Mouse (Mus musculus): ENCODE measurements around the gene 1700012B07Rik.

The 1700012B07Rik gene

DNA sequence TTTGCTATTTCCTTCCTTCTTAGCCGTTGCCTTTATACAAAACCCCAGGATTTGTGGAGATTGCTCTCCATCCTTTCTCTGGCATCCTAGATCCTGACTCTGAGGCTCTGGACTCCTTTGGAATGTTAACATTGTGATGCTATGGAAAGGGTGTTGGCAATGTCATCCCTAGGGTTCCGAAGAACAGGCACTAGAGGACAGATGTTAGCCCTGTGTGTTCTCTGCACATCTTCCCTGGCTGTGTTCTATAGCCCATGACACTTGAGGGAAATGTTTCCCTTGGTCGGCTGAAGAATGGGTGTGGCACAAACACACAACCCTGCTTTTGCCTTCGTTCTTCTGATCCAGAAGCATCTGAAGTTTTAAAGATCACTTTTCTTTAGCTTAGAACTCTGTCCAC lies at the start of gene 1700012B07Rik:
TSS of gene 1700012B07Rik (minus strand) at position 101 of the 400 bp plus-strand sequence.
- no peak for DNase-seq

GRCm38 (mm10) chr11:109876767-109877166 lies 48.9 kb upstream of the 1700012B07Rik start:
- no peak for DNase-seq

GRCm38 (mm10) chr11:109875834-109876233 lies 48.0 kb upstream of the 1700012B07Rik start:
- no peak for DNase-seq

GRCm38 (mm10) chr11:109875525-109875802 lies 47.6 kb upstream of the 1700012B07Rik start:
- no peak for DNase-seq

DNA sequence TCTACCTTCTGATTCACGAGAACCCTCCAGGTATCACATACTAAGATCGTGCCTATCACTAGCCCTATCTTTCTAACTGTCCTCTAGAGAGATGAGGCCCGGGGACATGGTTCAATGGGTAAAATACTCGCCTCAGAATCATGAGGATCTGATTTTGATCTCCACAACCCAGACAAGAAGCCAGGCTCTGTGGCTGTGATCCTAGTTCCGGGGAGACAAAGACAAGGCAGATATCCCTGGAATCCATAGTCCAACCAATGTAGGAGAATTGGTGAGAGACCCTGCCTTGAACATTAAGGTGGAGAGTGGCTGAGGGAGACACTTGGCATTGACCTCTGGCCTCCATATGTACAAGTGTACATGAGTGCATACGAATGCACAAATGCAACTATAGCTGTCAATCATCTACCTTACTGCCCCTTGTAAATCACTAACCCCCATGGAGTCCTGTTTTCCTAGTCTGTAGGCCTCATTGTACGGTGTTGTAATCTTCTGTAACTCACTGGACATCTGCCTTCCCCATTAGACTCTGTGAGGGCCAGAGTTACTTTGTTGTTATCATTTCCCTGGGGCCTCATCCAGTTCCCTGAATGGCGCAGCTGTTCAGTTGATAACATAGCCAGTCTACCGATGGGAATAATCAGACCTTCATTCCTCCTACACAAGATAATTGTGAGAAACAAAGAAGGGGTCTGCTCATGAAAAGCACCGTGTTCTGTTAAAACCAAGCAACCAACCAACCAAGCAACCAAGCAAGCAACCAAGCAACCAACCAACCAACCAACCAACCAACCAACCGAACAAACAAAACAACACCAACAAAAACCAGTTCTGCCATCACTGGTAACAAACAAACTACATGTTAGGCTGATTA lies 47.0 kb upstream of the 1700012B07Rik start:
- no peak for DNase-seq

- DNase-seq: no peak
These were observed 46.2 kb upstream of the 1700012B07Rik start for GRCm38 (mm10) chr11:109873852-109874610.

- DNase-seq: no peak
These were observed 45.4 kb upstream of the 1700012B07Rik start for GRCm38 (mm10) chr11:109873161-109873775.

DNA sequence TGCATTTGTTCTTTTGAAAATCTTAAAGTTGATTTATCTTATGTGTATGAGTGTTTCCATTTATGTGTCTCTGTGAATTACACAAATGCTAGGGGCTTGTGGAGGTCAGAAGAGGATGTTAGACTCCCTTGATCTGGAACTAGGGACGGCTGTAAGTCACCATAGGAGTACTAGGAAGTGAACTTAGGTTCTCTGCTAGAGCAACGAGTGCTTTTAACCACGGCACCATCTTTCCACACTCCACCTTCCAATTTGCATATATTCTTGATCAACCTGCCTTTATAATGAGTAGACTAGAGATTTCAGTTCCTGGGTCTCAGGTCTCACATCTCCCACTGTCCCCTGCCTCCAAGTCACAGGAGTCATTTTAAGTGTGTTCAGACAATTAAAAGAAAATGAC lies 44.8 kb upstream of the 1700012B07Rik start:
- DNase-seq: no peak

- no peak for DNase-seq
These were observed 44.2 kb upstream of the 1700012B07Rik start for GRCm38 (mm10) chr11:109872056-109872455.

DNA sequence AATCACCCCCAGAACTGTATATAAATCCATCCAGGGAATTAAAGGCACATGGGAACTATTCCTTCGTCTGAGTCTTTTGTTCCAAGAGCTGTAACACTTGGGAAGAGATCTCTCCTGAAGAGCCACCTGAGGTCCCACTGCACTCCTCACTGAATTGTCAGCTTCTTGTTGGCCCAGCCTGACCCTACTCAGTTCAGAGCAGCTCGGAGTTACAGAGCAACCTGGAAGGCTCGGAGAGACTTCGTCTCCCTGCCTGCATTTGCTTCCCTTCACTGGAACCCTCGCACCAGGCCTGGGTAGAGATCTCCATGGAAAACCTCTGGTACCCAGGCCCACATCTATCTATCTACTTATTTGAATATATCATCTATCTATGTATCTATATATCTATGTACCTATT lies 40.0 kb upstream of the 1700012B07Rik start:
- no peak for DNase-seq

GRCm38 (mm10) chr11:109866537-109867160 lies 38.8 kb upstream of the 1700012B07Rik start:
- no peak for DNase-seq

GRCm38 (mm10) chr11:109865526-109865925 lies 37.7 kb upstream of the 1700012B07Rik start:
- DNase-seq: no peak

- no peak for DNase-seq
These were observed 36.1 kb upstream of the 1700012B07Rik start for GRCm38 (mm10) chr11:109863951-109864350.

DNA sequence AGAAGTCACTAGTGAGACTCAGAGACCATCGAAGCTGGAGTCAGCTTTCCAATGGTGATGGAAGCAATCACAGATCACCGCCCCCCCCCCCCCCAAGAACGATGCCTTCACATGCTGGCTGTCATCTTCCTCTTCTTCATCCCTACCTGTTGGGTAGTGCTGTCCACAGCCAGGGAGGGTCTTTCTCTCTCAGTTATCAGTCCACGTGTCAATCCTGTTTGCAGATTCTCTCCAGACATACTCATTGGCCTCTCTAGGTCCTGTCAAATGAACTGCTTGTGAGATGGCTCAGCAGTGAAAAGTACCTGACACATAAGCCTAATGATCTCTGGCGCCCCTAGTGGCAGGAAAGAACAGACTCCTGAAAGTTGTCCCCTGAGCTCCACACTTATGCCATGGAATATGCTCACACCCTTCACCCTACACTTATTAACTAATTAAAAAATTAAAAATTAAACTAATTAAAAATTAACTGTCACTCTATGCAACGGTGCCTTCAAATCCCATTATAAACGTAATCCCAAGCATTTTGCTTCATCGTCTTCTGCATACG lies 35.4 kb upstream of the 1700012B07Rik start:
- peak in 1 of 2 experiments; percentile 62 for DNase-seq

DNA sequence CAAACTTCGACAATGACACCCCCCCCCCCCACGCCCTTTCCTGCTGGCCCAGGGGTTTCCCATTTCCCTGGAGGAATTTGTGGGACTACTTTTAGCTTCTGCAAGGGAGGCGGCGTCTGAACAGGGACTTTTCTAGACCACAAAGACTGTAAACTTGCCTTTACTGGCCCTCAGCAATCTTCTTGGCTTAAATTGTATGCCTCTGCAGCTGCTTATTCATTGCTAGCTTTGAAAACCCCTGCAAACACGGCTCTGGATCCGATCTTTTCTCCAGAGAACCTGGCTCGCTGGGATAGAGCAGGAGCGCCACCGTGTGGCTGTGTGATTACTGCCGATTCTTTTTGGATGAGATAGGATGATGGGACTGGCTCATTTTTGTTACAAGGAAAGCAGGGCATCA lies 32.7 kb upstream of the 1700012B07Rik start:
- DNase-seq: peak; percentile 70 to 92

- peak in 1 of 2 experiments; percentile 18 for DNase-seq
These were observed 32.2 kb upstream of the 1700012B07Rik start for GRCm38 (mm10) chr11:109859939-109860469.

DNA sequence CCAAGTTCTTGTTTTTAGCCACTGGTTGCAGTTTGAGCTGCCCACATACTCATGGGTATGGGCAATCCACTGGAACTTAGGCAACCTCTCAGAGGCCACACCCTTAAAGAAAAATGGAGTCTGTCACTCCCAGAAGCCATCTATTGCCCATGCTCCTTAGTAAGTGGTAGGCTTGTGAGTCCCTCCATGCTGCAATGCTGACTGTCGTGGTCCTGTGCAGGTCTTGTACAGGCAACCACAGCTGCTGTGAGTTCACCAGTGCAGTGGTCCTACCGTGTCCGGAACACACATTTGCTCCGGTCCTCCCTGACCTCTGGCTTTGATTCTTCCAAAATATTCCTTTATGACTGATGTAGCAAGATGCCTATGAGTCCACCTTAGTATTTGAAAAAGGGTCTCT lies 31.6 kb upstream of the 1700012B07Rik start:
- no peak for DNase-seq

DNA sequence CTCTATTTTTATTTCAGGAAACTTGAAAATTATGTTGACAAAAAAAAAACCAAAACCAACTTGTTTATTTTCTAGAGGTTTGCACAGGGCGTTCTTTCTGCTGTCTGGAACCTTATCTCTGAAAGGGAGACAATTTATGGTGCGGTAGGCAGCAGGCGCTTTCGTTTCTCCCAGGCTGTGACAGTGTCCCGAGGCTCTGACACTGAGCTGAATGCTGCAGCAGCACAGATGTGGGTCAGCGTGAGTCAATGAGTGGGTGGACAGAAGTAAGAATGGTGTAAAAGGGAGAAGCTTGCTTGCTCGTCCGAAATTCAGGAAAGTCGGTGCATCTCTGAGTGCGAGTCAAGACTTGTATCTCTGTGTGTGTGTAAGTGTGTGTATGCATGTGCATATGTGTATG lies 29.2 kb upstream of the 1700012B07Rik start:
- peak in 1 of 2 experiments; percentile 8 for DNase-seq

- DNase-seq: no peak
These were observed 26.2 kb upstream of the 1700012B07Rik start for GRCm38 (mm10) chr11:109854056-109854455.

DNA sequence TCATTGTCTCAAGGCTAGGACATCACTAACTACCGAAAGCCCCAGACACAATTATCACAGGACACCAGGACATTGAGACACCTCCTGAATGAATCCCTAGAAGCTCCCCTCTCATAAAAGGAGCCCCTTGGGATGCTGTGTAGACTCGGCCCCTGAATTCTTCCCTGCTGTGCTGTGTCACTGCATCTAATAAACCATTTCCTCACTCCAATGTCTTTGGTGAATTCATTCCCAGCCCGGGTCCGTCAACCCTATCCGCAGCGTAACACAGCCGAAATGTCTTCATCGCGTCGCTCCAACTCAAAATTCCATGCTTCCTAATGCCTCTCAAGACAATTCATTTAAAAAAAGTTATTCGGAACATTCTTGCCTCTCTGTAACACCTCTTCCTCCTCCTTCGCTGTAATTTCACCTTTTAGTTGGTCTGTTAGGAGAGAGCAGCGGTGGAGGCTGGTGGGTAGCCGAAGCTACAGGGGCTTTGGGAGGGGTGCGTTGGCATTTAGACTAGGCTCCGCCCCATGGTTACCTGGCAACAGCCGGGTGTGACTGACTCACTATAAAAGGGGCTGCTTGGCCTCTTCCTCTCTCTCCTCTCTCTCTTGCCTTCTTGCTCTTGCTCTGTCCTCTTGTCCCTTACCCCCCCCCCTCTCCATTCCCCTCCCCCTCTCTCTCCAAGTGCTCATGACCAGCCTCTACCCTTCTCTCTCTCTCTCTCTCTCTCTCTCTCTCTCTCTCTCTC lies 25.6 kb upstream of the 1700012B07Rik start:
- no peak for DNase-seq

DNA sequence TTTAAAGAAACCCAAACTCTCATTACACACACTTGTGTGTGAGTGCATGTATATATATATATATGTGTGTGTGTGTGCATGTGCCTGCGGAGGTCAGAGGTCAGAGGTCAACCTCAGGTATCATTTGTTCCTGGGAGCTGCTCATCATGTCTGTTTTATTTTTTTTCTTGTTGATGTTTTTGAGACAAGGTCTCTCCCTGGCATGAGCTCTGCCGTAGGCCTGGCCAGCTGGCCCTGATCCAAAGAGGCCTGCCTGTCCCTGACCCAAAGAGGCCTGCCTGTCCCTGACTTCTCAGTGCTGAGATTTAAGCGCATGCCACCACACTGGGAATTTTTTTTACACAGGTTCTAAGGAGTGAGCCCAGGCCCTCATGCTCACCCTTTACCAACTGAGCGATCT lies 24.1 kb upstream of the 1700012B07Rik start:
- peak; percentile 11 to 30 for DNase-seq

- no peak for DNase-seq
These were observed 18.5 kb upstream of the 1700012B07Rik start for GRCm38 (mm10) chr11:109846343-109846742.
